Mouse (Mus musculus): ENCODE data around the gene Dhx40. TPM values are rescaled to one million over a fixed set of nuclear protein-coding genes. Genes with fewer than 3 reads are reported as not detected.

The Dhx40 gene
- total RNA-seq (2021), result 10 to 100 TPM; 18.7 to 18.9 TPM

DNA sequence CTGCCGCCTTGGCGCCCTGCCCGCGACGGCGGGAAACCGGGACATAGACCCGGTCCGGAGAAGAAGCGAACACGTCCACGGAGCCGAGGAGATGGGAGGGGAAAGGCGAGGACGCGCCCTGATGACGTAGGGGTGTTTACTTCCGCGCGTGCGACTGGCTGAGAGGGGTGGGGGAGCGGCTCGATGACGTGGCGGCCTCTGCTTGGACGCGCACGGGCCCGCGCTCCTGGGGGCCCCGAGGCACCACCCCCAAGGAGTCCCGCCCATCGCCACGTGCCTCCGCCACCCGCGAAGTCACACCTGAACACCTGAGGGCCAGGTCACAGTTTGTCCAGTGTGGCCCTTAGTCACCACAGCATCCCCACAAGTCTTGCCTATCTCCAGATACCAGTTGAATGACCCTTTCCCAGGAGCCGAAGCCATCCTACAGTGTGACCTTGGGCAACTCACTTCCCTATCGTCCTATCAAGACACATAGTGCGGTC lies at the start of gene Dhx40:
Dhx40 (minus strand) TSS at position 242 of the 485 bp plus-strand sequence.
- peak; percentile 87 to 89 for DNase-seq
- intact Hi-C loops (cut with DNase I), result loop anchor here (2.0 kb wide), 1 partner anchor 51 kb away; the partner anchor contains the start of gene Cltc

- intact Hi-C loops (cut with DNase I), result no loop called here
- DNase-seq, result no peak
Measured at GRCm38 (mm10) chr11:86855639-86856425, 48.3 kb upstream of the Dhx40 start.

DNA sequence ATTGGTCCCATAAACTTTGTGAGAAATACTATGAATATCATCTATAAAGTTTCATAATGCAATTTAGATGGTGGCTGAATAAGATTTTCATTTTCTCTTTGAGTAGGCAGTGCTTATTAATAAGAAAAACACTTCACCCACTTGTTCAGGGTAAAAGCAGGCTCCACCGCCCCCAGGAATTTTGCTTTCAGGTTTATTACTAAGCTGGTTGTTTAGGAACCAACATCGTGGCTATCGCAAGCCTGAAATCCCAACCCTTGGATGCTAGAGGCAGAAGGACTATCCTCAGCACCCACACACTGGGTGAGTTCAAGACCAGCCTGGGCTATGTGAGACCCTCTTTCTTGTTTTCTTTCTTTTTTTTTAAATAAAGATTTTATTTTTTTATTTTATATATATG lies 45.5 kb upstream of the Dhx40 start:
- DNase-seq, result no peak
- intact Hi-C loops (cut with DNase I), result no loop called here

GRCm38 (mm10) chr11:86852534-86853054 lies 45.0 kb upstream of the Dhx40 start:
- no peak for DNase-seq

GRCm38 (mm10) chr11:86851714-86852533 lies 44.4 kb upstream of the Dhx40 start:
- no peak for DNase-seq
- intact Hi-C loops (cut with DNase I), result no loop called here

More at GRCm38 (mm10) chr11:86852534-86853054, 45.0 kb upstream of the Dhx40 start:
- intact Hi-C loops (cut with DNase I), result no loop called here

GRCm38 (mm10) chr11:86851234-86851671 lies 43.7 kb upstream of the Dhx40 start:
- no peak for DNase-seq
- intact Hi-C loops (cut with DNase I), result no loop called here

- no peak for DNase-seq
- intact Hi-C loops (cut with DNase I), result no loop called here
Measured at GRCm38 (mm10) chr11:86843831-86844230, 36.3 kb upstream of the Dhx40 start.

GRCm38 (mm10) chr11:86841261-86841660 lies 33.7 kb upstream of the Dhx40 start:
- intact Hi-C loops (cut with DNase I), result no loop called here

DNA sequence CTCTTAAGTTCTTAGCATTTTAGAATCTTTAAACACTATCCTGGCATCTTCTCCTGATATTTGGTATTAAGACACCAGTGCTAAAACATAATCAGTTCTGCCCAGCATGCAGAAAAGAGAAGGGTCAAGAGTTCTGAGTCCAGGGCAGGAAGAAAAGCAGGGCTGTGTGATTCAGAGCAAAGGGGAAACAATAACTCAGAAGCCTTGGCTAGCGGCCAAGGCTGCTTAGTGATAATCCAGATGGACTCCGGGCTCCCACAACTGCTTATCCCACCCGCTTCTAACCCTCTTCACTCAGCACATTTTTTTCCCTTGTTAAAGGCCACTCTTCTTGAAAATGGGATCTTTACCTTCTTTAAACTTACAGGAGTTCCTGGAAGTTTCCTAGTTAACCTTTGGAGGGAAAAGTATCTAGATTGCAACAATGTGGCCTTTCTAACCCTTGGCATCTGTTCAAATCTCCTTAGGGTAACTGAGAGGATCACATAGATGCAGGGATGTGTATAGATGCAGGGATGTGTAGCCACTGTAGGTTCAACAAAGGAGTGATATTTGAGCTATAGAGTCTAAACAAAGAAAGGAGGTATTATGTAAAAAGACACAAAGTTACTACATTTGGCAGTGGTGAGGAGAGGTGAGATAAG lies 33.1 kb upstream of the Dhx40 start:
- peak; percentile 63 to 70 for DNase-seq
- intact Hi-C loops (cut with DNase I), result no loop called here

More at GRCm38 (mm10) chr11:86841261-86841660, 33.7 kb upstream of the Dhx40 start:
- DNase-seq, result no peak

DNA sequence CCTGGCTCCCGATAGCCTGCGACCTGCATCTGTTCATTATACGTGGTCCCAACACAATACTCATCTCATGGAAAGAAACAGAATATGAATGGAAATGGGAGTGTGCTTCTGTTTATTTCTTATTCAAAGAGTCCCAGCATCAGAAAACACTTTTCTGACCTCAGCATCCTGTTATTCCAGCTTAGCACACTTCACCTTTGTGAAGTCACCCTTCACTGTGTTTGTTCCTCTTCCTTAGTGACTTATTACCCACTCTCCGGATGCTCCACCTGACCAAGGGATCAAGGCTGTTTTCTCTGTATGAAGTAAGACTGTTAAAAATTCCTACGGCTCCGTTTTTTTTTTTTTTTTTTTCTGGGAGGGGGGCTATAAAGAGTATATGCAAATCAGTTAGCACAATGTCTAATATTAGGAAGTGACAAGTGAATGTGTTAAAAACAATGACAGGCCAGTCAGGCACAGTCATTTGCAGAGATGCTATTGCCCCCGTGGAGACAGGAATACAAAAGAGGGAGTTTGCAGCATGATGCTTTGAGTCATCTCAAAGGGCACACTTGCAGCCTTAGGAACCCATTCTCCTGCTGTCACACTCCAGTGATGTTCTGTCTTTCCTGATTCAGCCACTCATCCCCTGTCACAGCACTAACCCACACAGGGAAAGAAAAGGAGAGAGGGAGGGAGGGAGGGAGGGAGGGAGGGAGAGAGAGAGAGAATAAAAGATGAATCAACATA lies 32.3 kb upstream of the Dhx40 start:
- no peak for DNase-seq
- intact Hi-C loops (cut with DNase I), result loop anchor here (5.0 kb wide), 2 partner anchors 68 to 83 kb away; partner anchors contain the start of gene Cltc

DNA sequence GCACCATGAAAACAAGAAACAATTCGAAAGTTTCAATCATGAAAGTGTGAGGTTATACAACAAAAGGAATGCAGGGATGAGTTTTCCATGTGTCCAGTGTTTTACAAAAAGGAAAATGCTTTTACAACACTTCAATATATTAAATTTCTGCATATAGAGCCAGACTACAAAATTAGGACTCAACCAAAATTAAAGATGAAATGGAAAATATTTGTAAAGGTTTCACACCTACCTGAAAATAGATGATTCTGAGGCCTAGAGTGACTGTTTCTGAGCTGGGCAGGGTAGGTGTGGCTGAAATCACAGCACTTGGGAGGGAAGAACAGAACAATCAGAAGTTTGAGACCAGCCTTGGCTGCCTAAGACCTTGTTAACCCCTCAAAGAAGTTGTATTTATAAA lies 31.2 kb upstream of the Dhx40 start:
- no peak for DNase-seq
- intact Hi-C loops (cut with DNase I), result loop anchor here (5.0 kb wide), 2 partner anchors 66 to 81 kb away; partner anchors contain the start of gene Cltc

DNA sequence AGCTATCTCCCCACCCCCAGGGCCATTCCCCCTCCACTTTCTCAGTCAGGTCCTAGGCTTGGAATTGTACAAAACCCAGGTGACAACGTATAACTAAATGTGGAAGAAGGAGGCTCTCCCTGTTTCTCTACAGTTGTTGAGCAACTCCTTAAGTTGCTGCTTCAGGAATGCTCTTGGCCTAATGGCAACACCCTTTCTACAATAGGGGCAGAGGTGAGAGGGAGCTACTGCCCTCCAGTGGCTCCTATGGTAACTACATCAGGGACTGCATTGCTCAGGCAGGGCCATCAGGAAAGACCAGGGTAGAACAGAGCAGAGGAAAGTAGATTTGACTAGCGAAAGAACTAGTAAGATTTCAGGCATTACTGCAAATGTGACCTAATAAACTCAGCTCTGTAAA lies 28.8 kb upstream of the Dhx40 start:
- DNase-seq, result peak; percentile 81 to 86
- intact Hi-C loops (cut with DNase I), result loop anchor here (2.0 to 5.0 kb wide), 3 partner anchors 64 to 172 kb away; partner anchors contain the start of gene Cltc

DNA sequence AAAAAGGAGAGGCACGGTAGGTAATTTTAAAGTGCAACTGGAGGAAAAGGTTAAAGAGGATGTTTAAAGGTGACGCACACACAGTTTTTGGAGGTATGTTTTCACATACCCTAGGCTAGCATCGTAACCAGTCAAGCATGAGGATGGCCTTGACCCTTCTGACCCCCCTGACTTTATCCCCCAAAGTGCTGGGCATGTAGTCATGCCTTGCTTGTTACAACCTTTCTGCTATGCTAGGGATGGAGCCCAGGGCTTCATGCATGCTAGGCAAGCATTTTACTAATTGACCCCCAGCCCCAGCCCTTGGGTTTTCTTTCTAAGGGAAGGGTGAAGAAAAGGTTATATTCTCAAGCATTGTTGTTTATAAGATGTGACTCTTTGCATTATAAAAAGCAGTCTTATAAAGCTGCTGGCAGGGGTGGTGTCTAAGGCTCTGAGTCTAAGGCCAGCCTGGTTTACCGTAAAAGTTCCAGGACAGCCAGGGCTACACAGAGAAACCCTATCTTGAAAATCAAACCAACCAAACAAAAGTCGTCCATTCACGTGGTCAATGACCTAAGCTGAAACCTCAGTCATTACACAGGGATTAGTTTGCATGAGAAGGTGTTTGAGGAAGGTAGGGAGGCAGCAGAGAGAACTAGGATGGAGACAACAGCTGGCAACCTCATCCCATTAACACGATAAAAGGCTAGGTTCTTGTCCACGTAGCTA lies 27.2 kb upstream of the Dhx40 start:
- intact Hi-C loops (cut with DNase I), result loop anchor here (5.0 kb wide), 2 partner anchors 62 to 77 kb away; partner anchors contain the start of gene Cltc
- DNase-seq, result no peak

DNA sequence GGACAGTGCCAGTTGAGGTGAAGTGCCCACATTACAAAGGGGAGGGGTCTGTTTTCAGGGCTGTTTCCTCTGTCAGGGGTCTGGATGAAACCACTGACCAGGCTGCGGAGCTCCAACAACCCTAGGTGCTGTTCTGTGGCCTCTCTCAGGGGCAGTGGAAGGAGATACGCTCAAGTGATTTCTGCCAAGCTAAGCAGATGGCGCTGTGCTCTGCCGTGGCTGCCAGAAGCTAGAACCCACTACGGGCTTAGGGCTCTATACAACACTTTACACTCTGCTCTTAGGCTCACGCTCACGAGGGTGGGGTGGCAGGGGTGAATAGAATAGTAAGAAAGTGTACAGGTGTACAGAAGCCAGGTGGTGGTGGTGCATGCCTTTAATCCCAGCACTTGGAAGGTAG lies 26.5 kb upstream of the Dhx40 start:
- DNase-seq, result no peak

DNA sequence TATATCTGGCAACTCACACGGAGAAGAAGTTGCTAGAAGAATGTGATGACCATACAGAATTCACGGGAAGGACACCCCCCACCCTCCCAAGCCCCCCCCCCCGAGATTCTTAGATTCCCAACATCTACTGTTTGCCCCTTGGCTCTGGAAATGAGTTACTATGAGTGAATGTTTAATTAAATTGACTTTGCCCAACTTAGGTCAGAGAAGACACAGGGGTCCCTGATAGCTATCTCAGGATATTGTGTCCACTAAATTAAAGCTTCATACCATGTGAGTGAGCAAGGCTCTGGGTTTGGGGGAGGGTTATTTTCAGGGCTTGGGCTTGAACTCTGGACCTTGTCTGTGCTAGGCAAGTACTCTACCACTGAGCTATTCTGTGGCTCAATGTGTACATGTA lies 25.6 kb upstream of the Dhx40 start:
- intact Hi-C loops (cut with DNase I), result no loop called here
- no peak for DNase-seq

More for the DNA sequence above, 26.5 kb upstream of the Dhx40 start:
- intact Hi-C loops (cut with DNase I), result no loop called here

DNA sequence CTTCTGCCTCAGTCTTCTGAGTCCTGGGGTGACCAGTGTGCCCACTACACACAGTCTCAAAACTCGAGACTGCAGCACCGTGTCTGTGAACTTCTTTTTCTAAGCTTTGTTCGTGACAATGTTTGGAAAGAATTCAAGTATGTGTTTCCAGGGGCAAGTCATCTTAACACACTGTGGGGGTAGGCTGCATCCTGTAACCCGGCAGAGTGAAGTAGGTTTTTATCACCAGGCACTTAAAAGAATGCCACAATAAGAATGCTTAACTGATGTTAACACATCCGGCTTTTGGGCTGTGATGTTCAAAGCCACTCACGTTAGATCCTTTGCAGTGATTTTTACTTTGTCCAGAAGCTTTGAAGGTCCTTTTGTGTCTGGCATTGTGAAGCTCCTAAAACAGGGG lies 20.9 kb upstream of the Dhx40 start:
- no peak for DNase-seq
- intact Hi-C loops (cut with DNase I), result no loop called here

DNA sequence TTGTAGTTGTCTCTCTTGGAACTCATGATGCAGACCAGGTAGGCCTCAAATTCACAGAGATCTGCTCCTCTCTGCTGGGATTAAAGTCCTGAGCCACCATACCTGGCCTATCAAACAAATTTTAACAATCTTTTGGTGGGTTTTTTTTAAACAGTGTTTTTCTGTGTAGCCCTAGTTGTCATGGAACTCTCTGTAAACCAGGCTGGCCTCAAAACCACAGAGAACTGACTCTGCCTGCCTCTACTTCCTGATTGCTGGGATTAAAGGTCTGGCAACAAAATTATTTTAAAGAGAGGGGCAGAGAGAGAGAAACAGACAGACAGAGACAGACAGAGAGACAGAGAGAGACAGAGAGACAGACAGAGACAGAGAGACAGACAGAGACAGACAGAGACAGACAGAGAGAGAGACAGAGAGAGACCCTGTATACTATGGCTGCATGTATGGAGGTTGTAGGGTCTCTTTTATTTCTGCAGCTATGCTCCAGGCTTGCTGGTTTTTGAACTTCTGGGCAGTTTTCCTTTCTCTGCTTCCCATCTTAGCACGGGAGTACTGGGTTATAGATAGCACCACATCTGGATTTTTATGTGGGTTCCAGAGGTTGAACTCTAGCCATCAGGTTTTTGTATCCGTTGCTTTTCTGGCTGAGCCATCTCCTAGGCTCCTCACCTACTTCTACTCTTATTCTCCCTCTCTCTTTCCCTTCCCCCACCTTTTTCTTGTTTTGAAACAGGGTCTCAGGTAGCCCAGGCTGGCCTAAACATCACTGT lies 20.1 kb upstream of the Dhx40 start:
- no peak for DNase-seq
- intact Hi-C loops (cut with DNase I), result no loop called here

GRCm38 (mm10) chr11:86824433-86824832 lies 16.9 kb upstream of the Dhx40 start:
- intact Hi-C loops (cut with DNase I), result no loop called here

More at GRCm38 (mm10) chr11:86824433-86824832, 16.9 kb upstream of the Dhx40 start:
- DNase-seq, result no peak

Data from heart, postnatal 36 days (tissue).